Mouse (Mus musculus) hindbrain, embryonic 15.5 days (tissue): ENCODE results near the gene Jup. TPM values are rescaled to one million over a fixed set of nuclear protein-coding genes. Genes with fewer than 3 reads are reported as not detected.
"Not testable (repeated sequence)": the region's sequence is repeated elsewhere in the genome, so short reads cannot be mapped to it uniquely, and the experiment has no call there.

Source experiments
- ATAC-seq: fragments of 200-750 bp; cut with Nextera tagmentation; 2 replicates; pipeline ENCODE4 v1.8.0; 2017; ENCODE audit warnings: low read depth, moderate number of reproducible peaks, moderate TSS enrichment; ENCODE audit not compliant: low FRiP score
- H3K27ac ChIP-seq: fragments of 300-500 bp; sonication (generic); replicated peaks from 2 replicates; pipeline ENCODE4 v1.5.1; 2015; ENCODE audit warnings: mild to moderate bottlenecking, inconsistent platforms
- H3K27me3 ChIP-seq: fragments of 300-500 bp; sonication (generic); 2 replicates; pipeline ENCODE4 v1.6.1; 2015; ENCODE audit warnings: control low read depth, inconsistent platforms
- H3K36me3 ChIP-seq: fragments of 300-500 bp; sonication (generic); 2 replicates; pipeline ENCODE4 v1.6.1; 2015; ENCODE audit warnings: control low read depth, inconsistent platforms
- H3K4me1 ChIP-seq: fragments of 300-500 bp; sonication (generic); replicated peaks from 2 replicates; pipeline ENCODE4 v1.6.1; 2015; ENCODE audit warnings: control low read depth, inconsistent platforms
- H3K4me2 ChIP-seq: fragments of 300-500 bp; sonication (generic); 2 replicates; pipeline ENCODE4 v1.6.1; 2015; ENCODE audit warnings: moderate library complexity, mild to moderate bottlenecking, inconsistent platforms
- H3K4me3 ChIP-seq: fragments of 300-500 bp; sonication (generic); 2 replicates; pipeline ENCODE4 v1.5.1; 2015; ENCODE audit warnings: mild to moderate bottlenecking, inconsistent platforms
- H3K9ac ChIP-seq: fragments of 300-500 bp; sonication (generic); 2 replicates; pipeline ENCODE4 v1.6.1; 2015; ENCODE audit warnings: inconsistent platforms
- H3K9me3 ChIP-seq: fragments of 300-500 bp; sonication (generic); 2 replicates; pipeline ENCODE4 v1.6.1; 2016; ENCODE audit warnings: control low read depth, inconsistent platforms
- WGBS: fragments of 180-500 bp; shearing (Covaris S2); methylation state at CpG from one replicate; pipeline ENCODE4 v1.1.7; 2015; 5-methylcytosine and 5-hydroxymethylcytosine counted together
- polyA plus RNA-seq: library from polyadenylated mRNA; unstranded; fragments of >200 nt; fragmentation: Nextera tagmentation; extraction: Ambion mirVana; gene quantifications from 2 replicates; pipeline ENCODE4 v1.2.1, GENCODE M21; 2015

Jup gene
- polyA plus RNA-seq, 1 experiment from 2014 or later = 78.1 TPM

DNA sequence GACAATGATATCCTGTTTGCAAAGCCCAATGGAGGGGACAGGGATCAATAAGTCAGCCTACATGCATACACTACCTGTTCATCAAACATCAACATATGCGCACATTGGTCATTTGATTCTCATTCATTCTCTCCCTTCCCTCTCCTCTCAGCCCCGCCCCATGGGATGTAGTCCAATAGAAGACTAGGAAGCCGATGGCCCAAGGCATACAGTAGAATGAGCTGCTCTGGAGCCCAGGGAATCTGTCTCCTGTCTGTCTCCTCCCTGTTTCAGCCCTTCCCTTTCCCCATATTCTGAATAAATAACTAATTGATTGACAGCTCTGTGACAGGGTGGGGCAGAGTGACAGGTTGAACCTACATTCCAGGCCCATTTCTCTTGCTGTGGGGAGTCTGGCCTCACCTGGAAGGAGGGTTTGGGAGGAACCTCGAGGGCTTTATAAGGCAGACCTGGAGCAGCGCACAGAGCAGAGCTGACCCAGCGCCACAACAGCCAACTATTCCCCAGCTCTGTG lies 63.6 kb downstream of the Jup start, which contains the start of gene Gast:
TSS of gene Gast (plus strand) at position 464 of the 514 bp plus-strand sequence.
- Histone ChIP-seq H3K4me1 (peaks cover 47% of the 10 kb centered on the region), H3K27me3 (no peaks in the 10 kb centered on the region)
- WGBS = 65% methylated on average over 6 of the region's 6 CpGs

GRCm38 (mm10) chr11:100332766-100333515 lies 64.6 kb downstream of the Jup start:
- Histone ChIP-seq H3K4me3 (no peak overlapping the region), H3K9ac (0 out of 2 replicates have a peak overlapping the region, but pooled peaks have one; percentile 10), H3K4me2 (peak overlapping the region; percentile 34), H3K36me3 (no peaks in the 10 kb centered on the region), H3K27ac (peak overlapping the region; percentile 89), H3K9me3 (no peaks in the 10 kb centered on the region), H3K27me3 (no peaks in the 10 kb centered on the region), H3K4me1 (peaks cover 47% of the 10 kb centered on the region)
- peak; percentile 78 for ATAC-seq
- WGBS = 20% methylated on average over 9 of the region's 9 CpGs

More for the DNA sequence above, 63.6 kb downstream of the Jup start, which contains the start of gene Gast:
- Histone ChIP-seq H3K4me3 (no peak within 1 kb of the TSS), H3K36me3 (no peaks in the 10 kb centered on the region), H3K9ac (0 out of 2 replicates have a peak within 1 kb of the TSS, but pooled peaks have one; percentile 10), H3K4me2 (peak within 1 kb of the TSS; percentile 34), H3K9me3 (no peaks in the 10 kb centered on the region), H3K27ac (peak within 1 kb of the TSS; percentile 89)
- no peak for ATAC-seq

DNA sequence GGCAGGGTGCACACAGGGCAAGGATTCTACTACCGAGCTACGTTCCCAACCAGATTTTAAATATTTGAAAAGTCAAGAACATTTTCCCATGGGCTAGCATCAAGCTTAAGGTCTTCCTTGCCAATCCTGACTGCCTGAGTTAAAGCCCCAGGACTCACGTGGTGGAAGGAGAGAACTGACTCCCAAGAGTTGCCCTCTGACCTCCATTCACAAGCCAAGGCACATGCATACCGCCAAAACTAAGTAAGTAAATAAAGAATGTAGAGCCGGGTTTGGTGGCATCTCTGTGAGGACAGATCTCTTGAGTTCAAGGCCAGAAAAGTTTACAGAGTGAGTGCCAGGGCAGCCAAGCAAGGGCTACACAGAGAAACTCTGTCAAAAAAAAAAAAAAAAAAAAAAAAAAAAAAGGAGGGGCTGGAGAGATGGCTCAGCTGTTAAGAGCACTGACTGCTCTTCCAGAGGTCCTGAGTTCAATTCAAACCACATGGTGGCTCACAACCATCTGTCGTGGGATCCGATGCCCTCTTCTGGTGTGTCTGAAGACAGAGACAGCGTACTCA lies 66.7 kb downstream of the Jup start:
- H3K4me3 ChIP-seq, H3K27me3 ChIP-seq, H3K9ac ChIP-seq, H3K27ac ChIP-seq, H3K4me2 ChIP-seq, H3K36me3 ChIP-seq, H3K9me3 ChIP-seq, ATAC-seq: not testable (repeated sequence)
- WGBS = 63% methylated on average over 8 of the region's 8 CpGs
- peaks cover 43% of the 10 kb centered on the region for H3K4me1 ChIP-seq

DNA sequence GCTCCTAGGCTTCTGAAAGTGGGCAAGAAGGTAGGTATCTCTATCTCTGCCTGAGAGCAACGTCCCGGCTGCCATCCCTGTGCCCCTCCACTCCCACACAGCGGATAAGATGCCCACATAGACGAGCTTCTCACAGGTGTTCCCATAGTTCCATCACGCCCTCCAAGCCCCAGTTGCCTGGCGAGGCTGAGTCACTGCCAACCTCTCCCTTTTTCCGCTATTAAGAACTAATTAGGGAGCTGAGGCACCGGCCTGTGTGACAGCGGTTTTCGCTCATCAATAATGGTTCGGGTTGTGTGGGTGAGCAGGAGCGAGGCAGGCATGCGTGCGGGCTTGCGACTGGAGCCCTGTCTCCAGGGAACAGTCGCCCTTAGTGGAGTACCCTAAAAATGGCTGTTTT lies 67.3 kb downstream of the Jup start:
- H3K4me1 ChIP-seq = peaks cover 37% of the 10 kb centered on the region
- no peaks in the 10 kb centered on the region for H3K9me3 ChIP-seq
- 0 out of 2 replicates have a peak overlapping the region, but pooled peaks have one; percentile 3 for H3K27ac ChIP-seq
- H3K4me3 ChIP-seq = no peak overlapping the region
- WGBS = 36% methylated on average over 16 of the region's 16 CpGs
- ATAC-seq = no peak
- no peaks in the 10 kb centered on the region for H3K27me3 ChIP-seq
- H3K4me2 ChIP-seq = peak overlapping the region; percentile 29
- no peak overlapping the region for H3K9ac ChIP-seq
- H3K36me3 ChIP-seq = no peaks in the 10 kb centered on the region

DNA sequence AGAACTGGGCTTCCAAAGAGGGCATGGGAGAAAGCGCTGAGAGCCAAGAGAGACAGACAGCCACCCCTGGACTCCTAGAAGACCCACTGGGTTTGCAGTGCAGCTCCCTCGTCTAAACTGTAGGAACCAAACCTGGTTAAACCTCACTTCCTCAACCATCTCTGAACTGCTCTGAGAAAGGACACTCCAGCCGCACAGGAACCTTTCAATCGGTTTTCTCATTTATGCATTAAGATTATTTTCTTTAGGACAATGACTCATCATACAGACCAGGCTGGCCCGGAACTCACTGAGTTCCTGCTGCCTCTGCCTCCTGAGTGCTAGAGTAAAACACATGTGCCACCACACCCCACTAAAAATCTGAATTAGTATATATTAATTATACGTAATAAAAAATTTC lies 69.8 kb downstream of the Jup start:
- no peak for ATAC-seq
- H3K9ac ChIP-seq = no peak overlapping the region
- no peak overlapping the region for H3K4me3 ChIP-seq
- no peaks in the 10 kb centered on the region for H3K27me3 ChIP-seq
- no peaks in the 10 kb centered on the region for H3K9me3 ChIP-seq
- H3K4me1 ChIP-seq = peaks cover 21% of the 10 kb centered on the region
- peaks cover 3% of the 10 kb centered on the region; the same call in 1 of the 2 replicates for H3K36me3 ChIP-seq
- WGBS = 87% methylated on average over 6 of the region's 6 CpGs
- H3K4me2 ChIP-seq = no peak overlapping the region
- no peak overlapping the region for H3K27ac ChIP-seq

- Histone ChIP-seq H3K4me2 (no peak overlapping the region), H3K27me3 (no peaks in the 10 kb centered on the region), H3K9ac (no peak overlapping the region), H3K27ac (0 out of 2 replicates have a peak overlapping the region, but pooled peaks have one; percentile 24), H3K4me3 (no peak overlapping the region), H3K36me3 (peaks cover 7% of the 10 kb centered on the region), H3K9me3 (no peaks in the 10 kb centered on the region), H3K4me1 (peaks cover 17% of the 10 kb centered on the region)
- WGBS = 32% methylated on average over 11 of the region's 11 CpGs
- no peak for ATAC-seq
Measured at GRCm38 (mm10) chr11:100327316-100327715, 70.2 kb downstream of the Jup start.

- Histone ChIP-seq H3K4me1 (peaks cover 21% of the 10 kb centered on the region), H3K9ac (no peak overlapping the region), H3K27me3 (no peaks in the 10 kb centered on the region), H3K4me3 (no peak overlapping the region), H3K27ac (no peak overlapping the region), H3K36me3 (peaks cover 19% of the 10 kb centered on the region), H3K9me3 (no peaks in the 10 kb centered on the region), H3K4me2 (no peak overlapping the region)
- WGBS = 48% methylated on average over 11 of the region's 11 CpGs
- ATAC-seq = no peak
Measured at GRCm38 (mm10) chr11:100325062-100325629, 72.4 kb downstream of the Jup start.

DNA sequence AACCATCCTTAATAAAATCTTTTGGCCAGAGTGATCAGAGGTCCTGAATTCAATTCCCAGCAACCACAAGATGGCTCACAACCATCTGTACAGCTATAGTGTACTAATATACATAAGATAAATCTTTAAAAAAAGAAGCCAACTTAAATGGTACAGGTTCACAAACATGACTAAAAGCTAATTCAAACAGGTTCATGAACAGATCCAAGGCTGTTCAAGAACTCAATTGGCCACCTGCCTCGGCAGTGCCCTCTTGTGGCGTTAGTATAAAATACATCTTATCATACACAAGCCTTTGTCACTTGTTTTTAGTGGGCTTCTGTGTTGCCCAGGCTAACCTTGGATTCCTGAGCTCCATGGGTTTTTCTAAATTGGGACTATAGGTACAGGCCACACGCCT lies 74.0 kb downstream of the Jup start:
- H3K36me3 ChIP-seq = peaks cover 19% of the 10 kb centered on the region
- H3K9me3 ChIP-seq = no peaks in the 10 kb centered on the region
- H3K9ac ChIP-seq = no peak overlapping the region
- no peak for ATAC-seq
- H3K4me2 ChIP-seq = no peak overlapping the region
- H3K4me1 ChIP-seq = peaks cover 23% of the 10 kb centered on the region
- H3K27me3 ChIP-seq = no peaks in the 10 kb centered on the region
- no peak overlapping the region for H3K27ac ChIP-seq
- 15% methylated on average over 3 of the region's 3 CpGs for whole genome bisulfite sequencing
- H3K4me3 ChIP-seq = no peak overlapping the region

DNA sequence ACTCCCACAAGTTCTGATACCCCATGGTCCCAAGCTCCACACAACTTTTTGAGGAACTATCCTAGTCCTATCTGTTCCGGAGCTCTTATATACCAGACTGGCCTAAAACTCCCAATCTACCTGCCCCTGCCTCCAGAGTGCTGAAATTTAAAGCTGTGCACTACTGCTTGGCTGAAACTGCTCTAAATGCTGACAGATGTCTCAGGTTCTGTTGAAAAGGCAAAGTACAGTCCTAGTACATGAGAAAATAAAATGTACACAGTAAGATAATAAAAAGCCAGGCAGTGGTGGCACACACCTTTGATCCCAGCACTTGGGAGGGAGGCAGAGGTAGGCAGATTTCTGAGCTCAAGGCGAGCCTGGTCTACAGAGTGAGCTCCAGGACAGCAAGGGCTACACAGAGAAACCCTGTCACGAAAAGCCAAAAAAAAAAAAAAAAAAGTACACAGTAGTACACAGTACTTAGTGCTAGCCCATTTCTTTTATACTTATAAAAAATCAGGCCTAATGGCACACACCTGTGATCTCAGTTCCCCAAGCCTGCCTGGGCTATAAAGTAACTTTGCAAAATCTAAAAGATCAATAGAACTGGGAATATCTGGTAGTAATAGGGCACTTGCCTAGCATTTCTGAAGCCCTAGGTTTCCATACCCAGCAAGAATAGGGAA lies 74.8 kb downstream of the Jup start:
- no peaks in the 10 kb centered on the region for H3K9me3 ChIP-seq
- no peak overlapping the region for H3K9ac ChIP-seq
- no peak overlapping the region for H3K4me2 ChIP-seq
- peaks cover 23% of the 10 kb centered on the region for H3K4me1 ChIP-seq
- H3K4me3 ChIP-seq = no peak overlapping the region
- 63% methylated on average over 3 of the region's 3 CpGs for WGBS
- no peak for ATAC-seq
- no peak overlapping the region for H3K27ac ChIP-seq
- no peaks in the 10 kb centered on the region for H3K27me3 ChIP-seq
- peaks cover 19% of the 10 kb centered on the region for H3K36me3 ChIP-seq

- ATAC-seq, H3K4me3 ChIP-seq, H3K27ac ChIP-seq, H3K9me3 ChIP-seq, H3K27me3 ChIP-seq, H3K9ac ChIP-seq: not testable (repeated sequence)
- WGBS = 84% methylated on average over 7 of the region's 7 CpGs
- Histone ChIP-seq H3K4me2 (peak overlapping the region; percentile 68; the same call in 1 of the 2 replicates), H3K36me3 (peaks cover 19% of the 10 kb centered on the region), H3K4me1 (peaks cover 19% of the 10 kb centered on the region)
Measured at GRCm38 (mm10) chr11:100321479-100322305, 75.9 kb downstream of the Jup start.
